Mouse (Mus musculus) gastrocnemius, postnatal 36 days (tissue): ENCODE results near the gene Batf2. TPM values are rescaled to one million over a fixed set of nuclear protein-coding genes. Genes with fewer than 3 reads are reported as not detected.

Experiments used
- DNase-seq, 2 experiments: peaks; one replicate each; pipeline ENCODE4 v3.0.0; 2022
- intact Hi-C: fragments of 180-260 bp; cut with DNase I; formaldehyde crosslinking; loops from one replicate; pipeline ENCODE4 v1.15.1; 2025
- long read RNA-seq, 2 experiments: library from polyadenylated mRNA; stranded (forward); transcript quantifications; one replicate each; pipeline ENCODE4 v2.0.0; 2021
- total RNA-seq, 2 experiments: library from RNA; stranded (reverse); gene quantifications; 2 replicates each; pipeline ENCODE4 v1.2.3; 2021

The Batf2 gene
- under 1 TPM; 0.17 to 0.26 TPM for total RNA-seq
- long read RNA-seq, experiment 1: 0 reads
- long read RNA-seq, experiment 2: 0 reads

GRCm38 (mm10) chr19:6140678-6141393, at the start of gene Batf2:
TSS of gene Batf2 (plus strand) at chr19:6140983.
- intact Hi-C loops: loop anchor here (5.0 kb wide), 1 partner anchor 91 kb away; no protein-coding TSS in a partner anchor
- DNase-seq: peak; percentile 85 to 89

- no peak for DNase-seq
- intact Hi-C loops: no loop called here
Observed at GRCm38 (mm10) chr19:6094119-6094518, 46.7 kb upstream of the Batf2 start, which contains the start of gene AC131692.1. TSS of gene AC131692.1 (plus strand) at chr19:6094419.

GRCm38 (mm10) chr19:6097847-6098246, 42.9 kb upstream of the Batf2 start:
- intact Hi-C loops: no loop called here
- DNase-seq: no peak

GRCm38 (mm10) chr19:6101186-6101585, 39.6 kb upstream of the Batf2 start:
- intact Hi-C loops: no loop called here
- DNase-seq: no peak

DNA sequence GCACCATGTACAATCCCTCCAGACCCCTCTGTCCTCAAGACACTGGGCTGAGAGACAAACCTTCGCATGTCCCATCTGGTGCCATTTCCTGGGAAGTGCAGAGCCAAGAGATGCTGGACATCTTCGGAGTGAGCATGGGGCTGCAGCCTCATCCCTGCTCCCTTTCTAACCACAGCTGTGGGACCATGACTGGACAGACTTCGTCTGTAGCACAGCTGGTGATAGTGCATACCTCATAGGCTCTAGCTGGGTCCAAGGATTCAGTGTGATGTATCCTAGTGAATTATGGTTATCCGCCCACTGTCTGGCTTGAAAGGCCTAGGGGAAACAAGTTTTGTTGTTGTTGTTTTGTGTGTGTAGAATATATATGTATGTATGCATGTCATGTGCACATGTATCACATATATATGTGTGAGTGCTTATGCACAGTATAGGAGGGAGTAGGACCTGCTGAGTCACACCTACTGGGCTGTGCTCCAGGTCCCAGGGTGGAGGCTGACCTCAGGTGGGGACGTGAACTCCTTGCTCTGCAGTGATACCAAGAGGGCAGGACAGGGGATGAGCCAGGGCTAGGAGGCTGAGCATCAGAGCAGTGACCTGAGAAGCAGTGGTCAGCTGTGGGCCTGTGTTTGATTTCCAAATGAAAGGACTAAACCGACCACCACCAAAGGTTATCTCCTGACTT, 38.5 kb upstream of the Batf2 start:
- intact Hi-C loops: no loop called here
- DNase-seq: no peak

- intact Hi-C loops: no loop called here
- DNase-seq: no peak
Observed at GRCm38 (mm10) chr19:6104476-6104875, 36.3 kb upstream of the Batf2 start.

- intact Hi-C loops: no loop called here
- DNase-seq: no peak
Observed at GRCm38 (mm10) chr19:6105586-6105985, 35.2 kb upstream of the Batf2 start, which contains the start of gene Naaladl1. TSS of gene Naaladl1 (plus strand) at chr19:6105782.

GRCm38 (mm10) chr19:6113116-6113515, 27.7 kb upstream of the Batf2 start:
- DNase-seq: no peak
- intact Hi-C loops: no loop called here

DNA sequence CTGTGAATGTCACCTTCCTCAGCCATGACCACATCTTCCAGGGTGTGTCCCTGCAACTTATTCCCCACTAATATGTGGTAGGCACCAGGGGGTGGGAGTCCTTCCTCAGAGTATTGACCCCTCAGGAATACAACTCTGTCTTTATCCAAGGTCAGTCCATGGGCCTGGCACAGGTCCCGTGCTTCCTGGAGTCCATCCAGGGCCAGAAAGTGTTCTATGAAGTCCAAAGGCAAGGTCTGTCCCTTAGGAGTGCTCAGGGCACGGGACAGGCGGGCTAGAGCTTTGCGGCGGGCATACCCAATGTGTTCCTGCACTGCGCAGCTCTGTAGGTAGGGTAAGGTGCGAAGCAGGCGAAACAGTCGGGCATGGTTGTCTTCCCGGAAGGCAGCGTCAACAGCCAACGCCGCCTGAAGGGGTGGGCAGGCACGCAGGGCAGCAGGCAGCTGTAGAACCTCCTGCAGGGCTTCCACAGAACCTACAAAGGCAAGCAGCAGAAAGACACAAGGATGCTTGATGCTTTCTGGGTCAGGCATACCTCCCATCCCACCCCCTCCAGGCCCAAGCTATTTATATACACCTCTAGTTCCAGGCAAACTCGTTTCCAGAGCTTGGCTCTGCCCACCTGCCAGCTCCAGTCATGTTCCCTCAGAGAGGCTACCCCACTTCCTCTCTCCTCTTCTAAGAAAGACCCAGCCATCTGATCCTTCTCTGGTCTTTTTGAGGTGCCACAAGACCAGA, 24.5 kb upstream of the Batf2 start:
- DNase-seq: no peak
- intact Hi-C loops: loop anchor here (5.0 kb wide), 1 partner anchor 34 kb away; the partner anchor contains the start of genes Cdca5, Gm28374, Tmem262 and Zfpl1

- no peak for DNase-seq
- intact Hi-C loops: loop anchor here (5.0 kb wide), 1 partner anchor 35 kb away; the partner anchor contains the start of genes Cdca5, Gm28374, Tmem262 and Zfpl1
Observed at GRCm38 (mm10) chr19:6117346-6117985, 23.3 kb upstream of the Batf2 start.

- intact Hi-C loops: loop anchor here (5.0 kb wide), 1 partner anchor 36 kb away; the partner anchor contains the start of genes Cdca5, Gm28374, Tmem262 and Zfpl1
- peak; percentile 81 to 84 for DNase-seq
Observed at GRCm38 (mm10) chr19:6117986-6118676, 22.7 kb upstream of the Batf2 start, which contains the start of gene Sac3d1. TSS of gene Sac3d1 (minus strand) at chr19:6118650.

GRCm38 (mm10) chr19:6118677-6119185, 22.1 kb upstream of the Batf2 start:
- no peak for DNase-seq
- intact Hi-C loops: loop anchor here (5.0 kb wide), 1 partner anchor 36 kb away; the partner anchor contains the start of genes Cdca5, Gm28374, Tmem262 and Zfpl1

- DNase-seq: no peak
- intact Hi-C loops: loop anchor here (5.0 kb wide), 1 partner anchor 154 kb away; no protein-coding TSS in a partner anchor
Observed at GRCm38 (mm10) chr19:6121761-6122160, 19.0 kb upstream of the Batf2 start.

GRCm38 (mm10) chr19:6123330-6123729, 17.5 kb upstream of the Batf2 start:
- intact Hi-C loops: loop anchor here (5.0 kb wide), 1 partner anchor 156 kb away; no protein-coding TSS in a partner anchor

DNA sequence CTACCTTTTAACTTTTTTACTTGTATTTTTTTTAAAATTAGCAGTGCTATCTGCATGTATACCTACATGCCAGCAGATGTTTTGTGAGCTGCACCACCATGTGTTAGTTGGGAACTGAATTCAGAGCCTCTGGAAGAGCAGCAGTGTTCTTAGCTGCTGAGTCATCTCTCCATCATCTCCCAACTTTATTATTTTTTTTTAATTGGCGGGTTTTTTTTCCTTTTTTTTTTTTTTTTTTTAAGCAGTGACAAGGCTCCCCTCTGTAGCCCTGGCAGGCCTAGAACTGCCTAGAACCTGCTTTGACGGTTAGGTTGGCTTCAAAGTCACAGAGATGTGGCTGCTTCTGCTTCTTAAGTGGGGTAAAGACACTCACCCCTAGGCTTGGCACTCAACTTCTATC, 15.9 kb upstream of the Batf2 start:
- intact Hi-C loops: loop anchor here (5.0 kb wide), 1 partner anchor 158 kb away; no protein-coding TSS in a partner anchor
- no peak for DNase-seq

More at GRCm38 (mm10) chr19:6123330-6123729, 17.5 kb upstream of the Batf2 start:
- no peak for DNase-seq

- intact Hi-C loops: no loop called here
- DNase-seq: no peak
Observed at GRCm38 (mm10) chr19:6126289-6126688, 14.5 kb upstream of the Batf2 start.

- intact Hi-C loops: no loop called here
- no peak for DNase-seq
Observed at GRCm38 (mm10) chr19:6126789-6127580, 13.8 kb upstream of the Batf2 start.

GRCm38 (mm10) chr19:6127760-6128341, 12.9 kb upstream of the Batf2 start, which contains the start of gene Snx15:
TSS of gene Snx15 (minus strand) at chr19:6128304.
- intact Hi-C loops: no loop called here
- peak; percentile 93 for DNase-seq
